Mouse (Mus musculus) thymus, postnatal 0 days (tissue): ENCODE results near the gene Cntn1. TPM values are rescaled to one million over a fixed set of nuclear protein-coding genes. Genes with fewer than 3 reads are reported as not detected.

Source experiments
- polyA plus RNA-seq: library from polyadenylated mRNA; unstranded; fragments of >200 nt; fragmentation: Nextera tagmentation; extraction: Ambion mirVana; gene quantifications from 2 replicates; pipeline ENCODE4 v1.2.1, GENCODE M21; 2015

Cntn1 gene
- polyA plus RNA-seq, 1 experiment from 2014 or later = 0.34 TPM

Other genes with a start within 250 kb of the Cntn1 start
- 0.12 TPM in 1 of 2 replicates, not detected in the other for gene Smgc, start 212.9 kb upstream of the Cntn1 start, polyA plus RNA-seq